Mouse (Mus musculus) heart, embryonic 10.5 days (tissue): ENCODE results near the gene Unc5a. TPM values are rescaled to one million over a fixed set of nuclear protein-coding genes. Genes with fewer than 3 reads are reported as not detected.

Experiments
- DNase-seq: peaks from one replicate; pipeline ENCODE4 v3.0.0-alpha.2; 2017; ENCODE audit warnings: low spot score
- H3K27ac ChIP-seq: fragments of 300-500 bp; sonication (generic); 2 replicates; pipeline ENCODE4 v1.5.1; 2016; ENCODE audit warnings: mild to moderate bottlenecking
- H3K27me3 ChIP-seq: fragments of 300-500 bp; sonication (generic); 2 replicates; pipeline ENCODE4 v1.6.1; 2016; ENCODE audit warnings: mild to moderate bottlenecking; ENCODE audit not compliant: poor library complexity, insufficient read depth, severe bottlenecking
- H3K36me3 ChIP-seq: fragments of 300-500 bp; sonication (generic); 2 replicates; pipeline ENCODE4 v1.6.1; 2016; ENCODE audit warnings: mild to moderate bottlenecking, moderate library complexity
- H3K4me1 ChIP-seq: fragments of 300-500 bp; sonication (generic); 2 replicates; pipeline ENCODE4 v1.6.1; 2016; ENCODE audit warnings: mild to moderate bottlenecking
- H3K4me3 ChIP-seq: fragments of 300-500 bp; sonication (generic); 2 replicates; pipeline ENCODE4 v1.5.1; 2016; ENCODE audit warnings: mild to moderate bottlenecking, moderate library complexity
- H3K9me3 ChIP-seq: fragments of 300-500 bp; sonication (generic); 2 replicates; pipeline ENCODE4 v1.6.1; 2016; ENCODE audit warnings: mild to moderate bottlenecking, moderate library complexity
- WGBS: fragments of 180-500 bp; shearing (Covaris S2); methylation state at CpG from one replicate; pipeline ENCODE4 v1.1.7; 2016; 5-methylcytosine and 5-hydroxymethylcytosine counted together
- polyA plus RNA-seq: library from polyadenylated mRNA; unstranded; fragments of >200 nt; fragmentation: Nextera tagmentation; extraction: Ambion mirVana; gene quantifications from 2 replicates; pipeline ENCODE4 v1.2.1, GENCODE M21; 2016

Unc5a gene
- polyA plus RNA-seq, 1 experiment from 2014 or later = 1.8 TPM

- 43% methylated on average over 6 of the region's 6 CpGs for WGBS
- no peak overlapping the region for H3K4me3 ChIP-seq
- H3K27ac ChIP-seq = no peak overlapping the region
- DNase-seq = no peak
- no peaks in the 10 kb centered on the region for H3K36me3 ChIP-seq
- H3K9me3 ChIP-seq = no peaks in the 10 kb centered on the region
- H3K27me3 ChIP-seq = peaks cover 74% of the 10 kb centered on the region
- H3K4me1 ChIP-seq = peaks cover 21% of the 10 kb centered on the region
Measured at GRCm38 (mm10) chr13:54959842-54960241, 10.6 kb downstream of the Unc5a start.

- H3K9me3 ChIP-seq = no peaks in the 10 kb centered on the region
- no peak overlapping the region for H3K4me3 ChIP-seq
- no peak for DNase-seq
- no peak overlapping the region for H3K27ac ChIP-seq
- H3K4me1 ChIP-seq = peaks cover 17% of the 10 kb centered on the region
- 61% methylated on average over 3 of the region's 3 CpGs for WGBS
- peaks cover 68% of the 10 kb centered on the region for H3K27me3 ChIP-seq
- H3K36me3 ChIP-seq = no peaks in the 10 kb centered on the region
Measured at GRCm38 (mm10) chr13:54960491-54960890, 11.3 kb downstream of the Unc5a start.

- Histone ChIP-seq H3K27me3 (peaks cover 41% of the 10 kb centered on the region), H3K4me3 (no peak overlapping the region), H3K9me3 (no peaks in the 10 kb centered on the region), H3K27ac (no peak overlapping the region), H3K4me1 (0 out of 2 replicates have a peak, but pooled peaks cover 3% of the 10 kb centered on the region), H3K36me3 (no peaks in the 10 kb centered on the region)
- WGBS = 80% methylated on average over 6 of the region's 6 CpGs
- DNase-seq = no peak
Measured at GRCm38 (mm10) chr13:54965256-54965655, 16.0 kb downstream of the Unc5a start.

GRCm38 (mm10) chr13:54967501-54967900 is 18.3 kb downstream of the Unc5a start:
- WGBS = 80% methylated on average over 11 of the region's 11 CpGs
- Histone ChIP-seq H3K36me3 (no peaks in the 10 kb centered on the region), H3K27ac (no peak overlapping the region)

GRCm38 (mm10) chr13:54968636-54969035 is 19.4 kb downstream of the Unc5a start:
- no peak overlapping the region for H3K27ac ChIP-seq
- H3K4me3 ChIP-seq = no peak overlapping the region
- H3K27me3 ChIP-seq = peaks cover 30% of the 10 kb centered on the region
- no peak for DNase-seq
- no peaks in the 10 kb centered on the region for H3K36me3 ChIP-seq
- no peaks in the 10 kb centered on the region for H3K9me3 ChIP-seq
- H3K4me1 ChIP-seq = no peaks in the 10 kb centered on the region
- WGBS = 57% methylated on average over 5 of the region's 5 CpGs

More at GRCm38 (mm10) chr13:54967501-54967900, 18.3 kb downstream of the Unc5a start:
- no peak for DNase-seq
- H3K9me3 ChIP-seq = no peaks in the 10 kb centered on the region
- H3K4me3 ChIP-seq = no peak overlapping the region
- peaks cover 22% of the 10 kb centered on the region for H3K27me3 ChIP-seq
- H3K4me1 ChIP-seq = 0 out of 2 replicates have a peak, but pooled peaks cover 3% of the 10 kb centered on the region

- Histone ChIP-seq H3K36me3 (no peaks in the 10 kb centered on the region), H3K9me3 (no peaks in the 10 kb centered on the region), H3K4me1 (no peaks in the 10 kb centered on the region), H3K4me3 (no peak overlapping the region), H3K27ac (no peak overlapping the region), H3K27me3 (peaks cover 34% of the 10 kb centered on the region)
- WGBS = 56% methylated on average over 9 of the region's 9 CpGs
- DNase-seq = no peak
Measured at GRCm38 (mm10) chr13:54969513-54969912, 20.3 kb downstream of the Unc5a start.

GRCm38 (mm10) chr13:54970521-54971247 is 21.5 kb downstream of the Unc5a start:
- 35% methylated on average over 14 of the region's 14 CpGs for WGBS

GRCm38 (mm10) chr13:54975546-54975945 is 26.3 kb downstream of the Unc5a start:
- H3K27me3 ChIP-seq = peaks cover 48% of the 10 kb centered on the region
- peaks cover 15% of the 10 kb centered on the region; the same call in 1 of the 2 replicates for H3K4me1 ChIP-seq
- H3K27ac ChIP-seq = no peak overlapping the region
- no peak for DNase-seq
- H3K4me3 ChIP-seq = no peak overlapping the region
- 53% methylated on average over 3 of the region's 3 CpGs for WGBS
- H3K9me3 ChIP-seq = no peaks in the 10 kb centered on the region
- H3K36me3 ChIP-seq = no peaks in the 10 kb centered on the region

More at GRCm38 (mm10) chr13:54970521-54971247, 21.5 kb downstream of the Unc5a start:
- H3K9me3 ChIP-seq = no peaks in the 10 kb centered on the region
- peak; percentile 83 for DNase-seq
- H3K4me1 ChIP-seq = peaks cover 5% of the 10 kb centered on the region; the same call in 1 of the 2 replicates
- peaks cover 42% of the 10 kb centered on the region for H3K27me3 ChIP-seq
- H3K36me3 ChIP-seq = no peaks in the 10 kb centered on the region
- no peak overlapping the region for H3K27ac ChIP-seq
- H3K4me3 ChIP-seq = no peak overlapping the region

- Histone ChIP-seq H3K4me1 (peaks cover 15% of the 10 kb centered on the region; the same call in 1 of the 2 replicates), H3K27ac (no peak overlapping the region), H3K4me3 (no peak overlapping the region), H3K27me3 (peaks cover 62% of the 10 kb centered on the region), H3K9me3 (no peaks in the 10 kb centered on the region), H3K36me3 (no peaks in the 10 kb centered on the region)
- DNase-seq = no peak
- 54% methylated on average over 8 of the region's 8 CpGs for WGBS
Measured at GRCm38 (mm10) chr13:54978804-54979203, 29.6 kb downstream of the Unc5a start.

- 0 out of 2 replicates have a peak, but pooled peaks cover 9% of the 10 kb centered on the region for H3K4me1 ChIP-seq
- WGBS = 72% methylated on average over 12 of the region's 12 CpGs
- no peaks in the 10 kb centered on the region for H3K36me3 ChIP-seq
- H3K4me3 ChIP-seq = no peak overlapping the region
- peaks cover 65% of the 10 kb centered on the region for H3K27me3 ChIP-seq
- H3K9me3 ChIP-seq = no peaks in the 10 kb centered on the region
- no peak for DNase-seq
- no peak overlapping the region for H3K27ac ChIP-seq
Measured at GRCm38 (mm10) chr13:54980957-54981356, 31.7 kb downstream of the Unc5a start.

- no peak overlapping the region for H3K27ac ChIP-seq
- peaks cover 15% of the 10 kb centered on the region for H3K4me1 ChIP-seq
- no peaks in the 10 kb centered on the region for H3K9me3 ChIP-seq
- H3K36me3 ChIP-seq = no peaks in the 10 kb centered on the region
- 64% methylated on average over 8 of the region's 8 CpGs for WGBS
- peaks cover 74% of the 10 kb centered on the region for H3K27me3 ChIP-seq
- DNase-seq = no peak
- no peak overlapping the region for H3K4me3 ChIP-seq
Measured at GRCm38 (mm10) chr13:54983001-54983400, 33.8 kb downstream of the Unc5a start.

GRCm38 (mm10) chr13:54983614-54984013 is 34.4 kb downstream of the Unc5a start:
- H3K27ac ChIP-seq = no peak overlapping the region
- 31% methylated on average over 2 of the region's 2 CpGs for WGBS
- H3K4me1 ChIP-seq = peaks cover 21% of the 10 kb centered on the region
- DNase-seq = no peak
- no peak overlapping the region for H3K4me3 ChIP-seq
- no peaks in the 10 kb centered on the region for H3K36me3 ChIP-seq
- peaks cover 71% of the 10 kb centered on the region for H3K27me3 ChIP-seq
- H3K9me3 ChIP-seq = no peaks in the 10 kb centered on the region

- no peaks in the 10 kb centered on the region for H3K9me3 ChIP-seq
- DNase-seq = no peak
- H3K36me3 ChIP-seq = no peaks in the 10 kb centered on the region
- WGBS = 75% methylated on average over 9 of the region's 9 CpGs
- peak overlapping the region; percentile 31; the same call in 1 of the 2 replicates for H3K27ac ChIP-seq
- peaks cover 22% of the 10 kb centered on the region for H3K4me1 ChIP-seq
- H3K4me3 ChIP-seq = no peak overlapping the region
- peaks cover 62% of the 10 kb centered on the region for H3K27me3 ChIP-seq
Measured at GRCm38 (mm10) chr13:54987405-54987804, 38.2 kb downstream of the Unc5a start.
